Mouse (Mus musculus): ENCODE results near the gene Slc4a1. TPM values are rescaled to one million over a fixed set of nuclear protein-coding genes. Genes with fewer than 3 reads are reported as not detected.

Slc4a1 gene
- total and polyA plus RNA-seq, 2 experiments from 2014 or later = 0.24 to 0.68 TPM

DNA sequence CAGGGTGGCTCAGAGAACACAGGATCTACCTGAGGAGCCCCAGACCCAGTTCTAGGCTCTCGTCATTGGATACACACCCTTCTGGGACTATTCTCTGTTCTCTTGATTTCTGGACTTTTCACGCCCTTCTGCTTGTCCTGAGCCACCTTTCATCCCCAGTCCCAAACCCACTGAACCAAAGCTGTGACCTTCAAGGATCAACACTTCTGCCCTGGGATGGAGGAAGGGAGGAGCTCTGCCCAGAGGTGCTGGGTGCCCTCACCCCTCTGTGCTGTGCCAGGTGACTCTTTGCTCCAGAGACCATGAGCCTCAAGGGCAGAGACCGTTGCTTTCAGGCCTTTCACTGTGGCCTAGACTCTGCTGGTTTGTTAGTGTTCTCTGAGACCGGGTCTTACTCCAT lies 3.3 kb upstream of the Slc4a1 start:
- no peaks in the 10 kb centered on the region for H3K9me3 ChIP-seq (ENCODE audit: low read length)
- no peak overlapping the region for H3K4me3 ChIP-seq (ENCODE audit: low read depth, low read length)
- ATAC-seq = no peak
- no peak overlapping the region for H3K9ac ChIP-seq
- H3K27ac ChIP-seq (ENCODE audit: low read depth, low read length) = no peak overlapping the region
- DNase-seq = no peak
- H3K4me2 ChIP-seq (ENCODE audit: low read depth) = no peak overlapping the region
- TF ChIP-seq CTCF (IDR thresholded peaks at IDR 0.05; ENCODE audit: low read depth) = no peak
- no peaks in the 10 kb centered on the region for H3K36me3 ChIP-seq (ENCODE audit: insufficient read depth)
- 84% methylated on average over 4 of the region's 4 CpGs for WGBS
- no peaks in the 10 kb centered on the region for H3K27me3 ChIP-seq (ENCODE audit: insufficient read depth, low read length)
- H3K4me1 ChIP-seq (ENCODE audit: insufficient read depth) = no peaks in the 10 kb centered on the region

DNA sequence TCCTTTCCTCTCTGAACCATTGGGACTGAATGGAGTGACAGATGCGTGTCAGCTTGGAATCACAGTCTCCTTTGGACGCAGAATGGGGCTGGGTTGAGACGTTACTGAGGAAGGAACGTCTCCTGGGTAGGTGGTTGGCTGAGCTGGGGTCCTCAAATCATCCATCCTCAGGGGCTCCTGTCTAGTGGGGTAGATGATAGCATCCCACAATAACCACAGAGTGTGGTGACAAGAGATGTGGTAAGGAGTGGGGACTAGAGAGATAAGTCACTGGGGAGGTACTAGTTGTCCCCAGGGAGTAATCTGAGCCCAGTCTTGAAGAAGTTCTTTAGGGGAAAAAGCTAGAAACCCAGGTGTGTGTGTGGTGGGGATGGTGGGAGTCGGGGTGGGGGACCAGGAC lies 2.3 kb upstream of the Slc4a1 start:
- no peak overlapping the region for H3K4me2 ChIP-seq (ENCODE audit: low read depth)
- 91% methylated on average over 5 of the region's 5 CpGs for WGBS
- no peaks in the 10 kb centered on the region for H3K27me3 ChIP-seq (ENCODE audit: insufficient read depth, low read length)
- no peaks in the 10 kb centered on the region for H3K9me3 ChIP-seq (ENCODE audit: low read length)
- H3K36me3 ChIP-seq (ENCODE audit: insufficient read depth) = no peaks in the 10 kb centered on the region
- H3K9ac ChIP-seq = no peak overlapping the region
- TF ChIP-seq CTCF (IDR thresholded peaks at IDR 0.05; ENCODE audit: low read depth) = no peak
- H3K4me1 ChIP-seq (ENCODE audit: insufficient read depth) = no peaks in the 10 kb centered on the region
- H3K4me3 ChIP-seq (ENCODE audit: low read depth, low read length) = no peak overlapping the region
- DNase-seq (no peak), ATAC-seq (no peak)
- H3K27ac ChIP-seq (ENCODE audit: low read depth, low read length) = no peak overlapping the region

DNA sequence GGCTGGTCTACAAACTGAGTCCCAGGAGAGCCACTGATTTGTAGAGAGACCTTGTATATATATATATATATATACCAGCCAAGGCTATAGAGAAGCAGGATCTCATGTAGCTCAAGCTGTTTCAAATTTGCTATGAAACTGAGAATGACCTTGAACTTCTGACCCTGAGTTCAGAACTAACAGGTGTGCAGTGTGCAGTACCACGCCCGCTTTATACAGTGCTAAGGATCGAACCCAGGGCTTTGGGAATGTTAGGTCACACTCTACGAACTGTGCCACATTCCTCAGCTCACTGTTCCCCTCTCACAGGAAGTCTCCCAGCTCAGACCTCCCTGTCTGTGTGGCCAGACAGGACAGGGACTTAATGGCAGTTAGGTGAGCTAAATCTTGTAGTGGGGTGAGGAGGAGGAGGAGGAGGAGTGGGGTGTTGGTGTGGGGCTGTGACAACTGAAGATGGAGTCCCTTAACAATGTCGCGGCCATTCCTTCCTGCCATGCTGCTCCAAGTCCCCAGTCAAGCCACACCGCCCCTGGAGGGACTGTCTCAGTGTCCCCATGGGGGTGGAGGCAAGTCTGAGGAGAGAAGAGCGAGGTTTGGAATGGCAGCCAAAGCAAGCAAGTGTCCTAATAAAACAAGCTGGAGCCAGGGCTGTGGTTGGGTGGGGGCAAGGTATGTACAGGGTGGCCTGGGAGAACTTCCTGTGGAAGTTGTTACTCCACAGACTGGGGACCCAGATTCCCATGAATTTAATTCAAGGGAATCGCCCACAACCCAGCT lies 1.7 kb upstream of the Slc4a1 start:
- no peaks in the 10 kb centered on the region for H3K9me3 ChIP-seq (ENCODE audit: low read length)
- no peak for DNase-seq
- no peaks in the 10 kb centered on the region for H3K27me3 ChIP-seq (ENCODE audit: insufficient read depth, low read length)
- H3K4me2 ChIP-seq (ENCODE audit: low read depth) = no peak overlapping the region
- H3K4me1 ChIP-seq (ENCODE audit: insufficient read depth) = no peaks in the 10 kb centered on the region
- no peak overlapping the region for H3K27ac ChIP-seq (ENCODE audit: low read depth, low read length)
- TF ChIP-seq CTCF (IDR thresholded peaks at IDR 0.05; ENCODE audit: low read depth) = no peak
- WGBS = 80% methylated on average over 9 of the region's 9 CpGs
- ATAC-seq = no peak
- H3K9ac ChIP-seq = no peak overlapping the region
- no peaks in the 10 kb centered on the region for H3K36me3 ChIP-seq (ENCODE audit: insufficient read depth)
- no peak overlapping the region for H3K4me3 ChIP-seq (ENCODE audit: low read depth, low read length)

GRCm38 (mm10) chr11:102365699-102366098 lies 304 bp downstream of the Slc4a1 start:
- TF ChIP-seq CTCF (IDR thresholded peaks at IDR 0.05; ENCODE audit: low read depth) = no peak
- 54% methylated on average over 4 of the region's 4 CpGs for WGBS

GRCm38 (mm10) chr11:102364570-102365371 lies 1.2 kb downstream of the Slc4a1 start:
- no peak overlapping the region for H3K4me2 ChIP-seq (ENCODE audit: low read depth)
- no peak overlapping the region for H3K27ac ChIP-seq (ENCODE audit: low read depth, low read length)
- ATAC-seq = no peak
- no peak for TF ChIP-seq CTCF (IDR thresholded peaks at IDR 0.05; ENCODE audit: low read depth)
- no peaks in the 10 kb centered on the region for H3K36me3 ChIP-seq (ENCODE audit: insufficient read depth)
- no peaks in the 10 kb centered on the region for H3K9me3 ChIP-seq (ENCODE audit: low read length)
- H3K4me1 ChIP-seq (ENCODE audit: insufficient read depth) = no peaks in the 10 kb centered on the region
- no peak overlapping the region for H3K4me3 ChIP-seq (ENCODE audit: low read depth, low read length)
- H3K9ac ChIP-seq = no peak overlapping the region
- no peak for DNase-seq
- WGBS = 81% methylated on average over 14 of the region's 14 CpGs
- H3K27me3 ChIP-seq (ENCODE audit: insufficient read depth, low read length) = no peaks in the 10 kb centered on the region

More at GRCm38 (mm10) chr11:102365699-102366098, 304 bp downstream of the Slc4a1 start:
- no peak overlapping the region for H3K9ac ChIP-seq
- no peaks in the 10 kb centered on the region for H3K36me3 ChIP-seq (ENCODE audit: insufficient read depth)
- no peaks in the 10 kb centered on the region for H3K4me1 ChIP-seq (ENCODE audit: insufficient read depth)
- no peaks in the 10 kb centered on the region for H3K27me3 ChIP-seq (ENCODE audit: insufficient read depth, low read length)
- DNase-seq (no peak), ATAC-seq (no peak)
- no peak overlapping the region for H3K27ac ChIP-seq (ENCODE audit: low read depth, low read length)
- no peak overlapping the region for H3K4me3 ChIP-seq (ENCODE audit: low read depth, low read length)
- H3K4me2 ChIP-seq (ENCODE audit: low read depth) = no peak overlapping the region
- H3K9me3 ChIP-seq (ENCODE audit: low read length) = no peaks in the 10 kb centered on the region

- Histone ChIP-seq H3K36me3 (ENCODE audit: insufficient read depth) (no peaks in the 10 kb centered on the region), H3K27ac (ENCODE audit: low read depth, low read length) (no peak overlapping the region), H3K4me2 (ENCODE audit: low read depth) (no peak overlapping the region), H3K4me3 (ENCODE audit: low read depth, low read length) (no peak overlapping the region), H3K9ac (no peak overlapping the region), H3K27me3 (ENCODE audit: insufficient read depth, low read length) (no peaks in the 10 kb centered on the region), H3K9me3 (ENCODE audit: low read length) (no peaks in the 10 kb centered on the region), H3K4me1 (ENCODE audit: insufficient read depth) (no peaks in the 10 kb centered on the region)
- DNase-seq = no peak
- ATAC-seq = no peak
- 66% methylated on average over 2 of the region's 2 CpGs for WGBS
- TF ChIP-seq CTCF (IDR thresholded peaks at IDR 0.05; ENCODE audit: low read depth) = no peak
Measured at GRCm38 (mm10) chr11:102363623-102364022, 2.4 kb downstream of the Slc4a1 start.

Measured in forebrain, postnatal 0 days (tissue).